Mouse (Mus musculus) MEL-GATA-1-ER (cell line): ENCODE measurements at regions not wholly inside any gene's neighbourhood (a gene's known extent, or its start where the extent isn't known, plus 50 kb on each side); places are given as distances from the start of the nearest gene placed in this dataset.

Experiments
- DNase-seq: peaks from one replicate; pipeline ENCODE4 v3.0.0-alpha.2; 2012; ENCODE audit warnings: low read depth; ENCODE audit errors: extremely low read depth

DNA sequence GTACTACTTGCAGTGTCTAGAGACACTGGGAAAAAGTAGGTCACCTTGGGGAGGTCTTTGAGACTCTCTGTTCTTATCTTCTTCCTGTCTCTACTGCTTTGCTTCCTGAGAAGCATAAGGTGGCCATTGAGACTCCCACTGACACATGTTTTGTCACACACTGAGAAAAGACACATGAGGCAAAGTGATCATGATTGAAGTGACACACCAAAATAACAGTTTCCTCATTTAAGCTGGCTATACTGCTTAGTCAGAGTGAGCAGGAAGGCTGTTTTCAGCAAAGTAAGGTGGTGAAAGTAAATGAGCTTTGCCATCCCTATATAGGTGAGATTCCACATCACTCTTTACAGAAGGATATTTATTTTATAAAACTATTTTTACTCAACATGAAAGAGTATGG, 63.8 kb upstream of the Epha5 start:
- no peak for DNase-seq
